Mouse (Mus musculus): ENCODE results near the gene Zc2hc1c. TPM values are rescaled to one million over a fixed set of nuclear protein-coding genes. Genes with fewer than 3 reads are reported as not detected.
A peak's percentile ranks its signal among the peaks of the same experiment; 100 is the strongest.

The Zc2hc1c gene
- total and polyA plus RNA-seq, 3 experiments = 0.08 to 0.13 TPM; not detected in 1

DNA sequence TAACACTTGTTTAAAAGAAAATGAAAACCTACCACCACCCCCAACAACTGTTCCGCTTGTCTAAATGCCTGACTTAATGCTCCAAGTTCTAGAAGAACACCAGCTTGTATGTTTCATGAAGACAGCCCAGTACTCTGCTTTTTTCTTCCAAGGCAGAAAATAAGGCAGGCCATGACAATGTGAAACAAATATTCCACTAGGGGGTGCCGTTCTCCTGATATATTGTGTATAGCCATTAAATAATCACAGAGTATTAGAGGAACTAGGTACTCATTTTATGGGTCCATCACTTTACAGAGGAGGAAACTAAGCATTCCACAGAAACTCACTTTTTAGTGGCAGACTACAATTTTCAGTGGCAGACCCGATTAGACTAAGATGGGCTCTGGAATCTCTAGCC lies 58.0 kb downstream of the Zc2hc1c start:
- in situ Hi-C loops (cut with MboI; ENCODE audit: low pct_ligation_motif_present, low pct_unique_long_range_greater_than_20kb, low sequenced_read_pairs) (loop anchor here (5.0 kb wide), 1 partner anchor 141 kb away; no protein-coding TSS in a partner anchor), dilution Hi-C loops (cut with MboI; ENCODE audit: extremely low pct_ligation_motif_present, extremely low pct_unique_long_range_greater_than_20kb, low sequenced_read_pairs) (no loop called here)
- peak; percentile 57 for TF ChIP-seq SMC3 (IDR thresholded peaks at IDR 0.05; ENCODE audit: low read depth, low read length)
- TF ChIP-seq RAD21 (IDR thresholded peaks at IDR 0.05; ENCODE audit: low read depth, low read length) = peak; percentile 71
- TF ChIP-seq ETS1 (conservative IDR thresholded peaks at IDR 0.05; ENCODE audit: low read depth, low read length) = no peak
- peak; percentile 36 to 78 for TF ChIP-seq CTCF (conservative IDR thresholded peaks at IDR 0.05 in 1 of 2, IDR thresholded peaks at IDR 0.05 in 1 of 2; ENCODE audit: low read depth in 2 of 2, low read length in 2 of 2)
- H3K9ac ChIP-seq (ENCODE audit: insufficient read depth, low read depth) = no peak overlapping the region
- peak; percentile 63 for DNase-seq (ENCODE audit: extremely low read depth)
- no peak overlapping the region for H3K4me3 ChIP-seq (replicated peaks in 1 of 3; ENCODE audit: low read depth in 2 of 3, low read length in 2 of 3, poor library complexity in 1 of 3)
- H3K4me1 ChIP-seq (ENCODE audit: control insufficient read depth in 1 of 2, insufficient read depth in 2 of 2) = peaks cover 0 to 25% of the 10 kb centered on the region in 2 experiments; a peak in 2 of 4 replicates
- H3K36me3 ChIP-seq (replicated peaks in 1 of 2; ENCODE audit: control insufficient read depth in 1 of 2, insufficient read depth in 1 of 2, low read length in 1 of 2) = peaks cover 49 to 86% of the 10 kb centered on the region in 2 experiments
- peaks cover 13% of the 10 kb centered on the region for H3K79me2 ChIP-seq (replicated peaks; ENCODE audit: control insufficient read depth, extremely low read depth, insufficient read depth, poor library complexity, severe bottlenecking)
- no peaks in the 10 kb centered on the region for H3K9me3 ChIP-seq (replicated peaks; ENCODE audit: low read length)
- H3K27me3 ChIP-seq (replicated peaks) = no peaks in the 10 kb centered on the region
- H3K27ac ChIP-seq (ENCODE audit: insufficient read depth, low read depth) = no peak overlapping the region
- H3K4me2 ChIP-seq (ENCODE audit: insufficient read depth, low read depth, poor library complexity, severe bottlenecking) = no peak overlapping the region

DNA sequence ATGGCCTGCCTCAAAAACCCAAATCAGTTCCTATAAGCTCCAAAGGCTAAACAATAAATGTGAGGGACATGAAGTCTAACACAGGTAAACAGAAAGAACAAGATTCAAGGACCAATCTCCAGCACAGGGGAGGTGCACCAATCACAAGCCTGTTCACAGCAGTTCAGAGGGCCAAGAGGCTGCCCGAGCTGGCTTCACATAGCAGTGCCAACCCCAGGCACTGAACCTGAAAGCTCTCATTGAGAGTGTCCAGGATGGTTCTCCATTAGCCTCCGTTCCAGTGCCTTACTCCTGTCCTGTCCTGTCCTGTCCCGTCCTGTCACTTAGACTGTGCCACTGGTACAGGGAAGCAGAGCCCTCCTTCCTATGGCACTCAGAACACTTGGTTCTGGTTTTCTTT lies 58.8 kb downstream of the Zc2hc1c start:
- TF ChIP-seq TCF12 (IDR thresholded peaks at IDR 0.05; ENCODE audit: low read depth, low read length) (no peak), USF2 (conservative IDR thresholded peaks at IDR 0.05; ENCODE audit: low read depth, low read length) (no peak)
- peaks cover 51 to 83% of the 10 kb centered on the region in 2 experiments for H3K36me3 ChIP-seq (replicated peaks in 1 of 2; ENCODE audit: control insufficient read depth in 1 of 2, insufficient read depth in 1 of 2, low read length in 1 of 2)
- no peak for DNase-seq (ENCODE audit: extremely low read depth)
- in situ Hi-C loops (cut with MboI; ENCODE audit: low pct_ligation_motif_present, low pct_unique_long_range_greater_than_20kb, low sequenced_read_pairs) = loop anchor here (5.0 kb wide), 1 partner anchor 140 kb away; no protein-coding TSS in a partner anchor
- dilution Hi-C loops (cut with MboI; ENCODE audit: extremely low pct_ligation_motif_present, extremely low pct_unique_long_range_greater_than_20kb, low sequenced_read_pairs) = no loop called here
- H3K79me2 ChIP-seq (replicated peaks; ENCODE audit: control insufficient read depth, extremely low read depth, insufficient read depth, poor library complexity, severe bottlenecking) = peaks cover 18% of the 10 kb centered on the region
- no peaks in the 10 kb centered on the region for H3K27me3 ChIP-seq (replicated peaks)
- no peak overlapping the region for H3K9ac ChIP-seq (ENCODE audit: insufficient read depth, low read depth)
- peaks cover 3 to 32% of the 10 kb centered on the region in 2 experiments for H3K4me1 ChIP-seq (ENCODE audit: control insufficient read depth in 1 of 2, insufficient read depth in 2 of 2)
- H3K4me3 ChIP-seq (replicated peaks in 1 of 3; ENCODE audit: low read depth in 2 of 3, low read length in 2 of 3, poor library complexity in 1 of 3) = no peak overlapping the region
- no peak overlapping the region for H3K4me2 ChIP-seq (ENCODE audit: insufficient read depth, low read depth, poor library complexity, severe bottlenecking)
- no peaks in the 10 kb centered on the region for H3K9me3 ChIP-seq (replicated peaks; ENCODE audit: low read length)
- no peak overlapping the region for H3K27ac ChIP-seq (ENCODE audit: insufficient read depth, low read depth)

DNA sequence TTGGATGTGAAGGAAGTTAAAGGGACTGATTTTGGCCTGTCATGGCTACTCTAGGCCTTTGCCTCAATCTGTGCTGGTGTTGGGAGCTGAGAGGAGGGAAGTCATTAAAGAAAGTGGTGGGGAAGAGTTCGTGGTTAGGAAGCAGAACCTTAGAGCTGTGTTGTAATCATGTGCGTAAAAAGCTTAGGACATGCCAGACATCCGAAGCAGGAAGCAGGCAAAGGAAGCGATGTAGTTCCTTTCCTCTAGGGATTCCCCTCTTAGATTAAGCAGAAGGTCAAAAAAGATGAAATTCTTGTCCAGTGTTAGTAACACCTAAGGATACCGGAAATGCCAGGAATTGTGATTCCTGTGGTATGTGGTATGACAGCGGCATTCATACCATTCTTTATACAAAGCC lies 59.9 kb downstream of the Zc2hc1c start:
- Histone ChIP-seq H3K79me2 (replicated peaks; ENCODE audit: control insufficient read depth, extremely low read depth, insufficient read depth, poor library complexity, severe bottlenecking) (peaks cover 23% of the 10 kb centered on the region), H3K4me2 (ENCODE audit: insufficient read depth, low read depth, poor library complexity, severe bottlenecking) (no peak overlapping the region), H3K27me3 (replicated peaks) (no peaks in the 10 kb centered on the region), H3K36me3 (replicated peaks in 1 of 2; ENCODE audit: control insufficient read depth in 1 of 2, insufficient read depth in 1 of 2, low read length in 1 of 2) (peaks cover 49 to 90% of the 10 kb centered on the region in 2 experiments), H3K4me3 (replicated peaks in 1 of 3; ENCODE audit: low read depth in 2 of 3, low read length in 2 of 3, poor library complexity in 1 of 3) (no peak overlapping the region), H3K9ac (ENCODE audit: insufficient read depth, low read depth) (no peak overlapping the region), H3K4me1 (ENCODE audit: control insufficient read depth in 1 of 2, insufficient read depth in 2 of 2) (peaks cover 3 to 36% of the 10 kb centered on the region in 2 experiments), H3K9me3 (replicated peaks; ENCODE audit: low read length) (no peaks in the 10 kb centered on the region), H3K27ac (ENCODE audit: insufficient read depth, low read depth) (no peak overlapping the region)
- TF ChIP-seq USF1 (IDR thresholded peaks at IDR 0.05; ENCODE audit: low read depth, low read length) (no peak), POLR2AphosphoS2 (IDR thresholded peaks at IDR 0.05; ENCODE audit: low read depth, low read length) (no peak), E2F4 (IDR thresholded peaks at IDR 0.05; ENCODE audit: insufficient replicate concordance, low read depth, low read length) (no peak), MAZ (IDR thresholded peaks at IDR 0.05; ENCODE audit: low read depth, low read length) (no peak), NRF1 (IDR thresholded peaks at IDR 0.05; ENCODE audit: low read depth, low read length) (no peak)
- DNase-seq (ENCODE audit: extremely low read depth) = no peak
- dilution Hi-C loops (cut with MboI; ENCODE audit: extremely low pct_ligation_motif_present, extremely low pct_unique_long_range_greater_than_20kb, low sequenced_read_pairs) (no loop called here), in situ Hi-C loops (cut with MboI; ENCODE audit: low pct_ligation_motif_present, low pct_unique_long_range_greater_than_20kb, low sequenced_read_pairs) (loop anchor here (5.0 kb wide), 1 partner anchor 139 kb away; no protein-coding TSS in a partner anchor)

Other genes starting within 250 kb of the Zc2hc1c start
- gene Prox2, start 177.8 kb upstream of the Zc2hc1c start, total RNA-seq (2012; rRNA removed) = 11.6 and 13.3 TPM in 2 replicates
- 2.4 TPM in 2 replicates for gene Prox2, start 177.8 kb upstream of the Zc2hc1c start, total RNA-seq (2014; rRNA removed)
- gene Prox2, start 177.8 kb upstream of the Zc2hc1c start, polyA plus RNA-seq (2012; ENCODE audit: insufficient read length, low read depth) = 4.5 and 5.2 TPM in 2 replicates
- 116 and 122 TPM in 2 replicates for gene Dlst, start 177.8 kb upstream of the Zc2hc1c start, total RNA-seq (2012; rRNA removed)
- 144 TPM in 2 replicates for gene Dlst, start 177.8 kb upstream of the Zc2hc1c start, total RNA-seq (2014; rRNA removed)
- 165 and 208 TPM in 2 replicates for gene Dlst, start 177.8 kb upstream of the Zc2hc1c start, polyA plus RNA-seq (2012; ENCODE audit: insufficient read length, low read depth)
- gene Rps6kl1, start 137.3 kb upstream of the Zc2hc1c start, total RNA-seq (2012; rRNA removed) = 0.21 and 0.97 TPM in 2 replicates
- 0.36 and 0.43 TPM in 2 replicates for gene Rps6kl1, start 137.3 kb upstream of the Zc2hc1c start, total RNA-seq (2014; rRNA removed)
- 0.59 and 0.86 TPM in 2 replicates for gene Rps6kl1, start 137.3 kb upstream of the Zc2hc1c start, polyA plus RNA-seq (2012; ENCODE audit: insufficient read length, low read depth)
- gene Pgf, start 110.8 kb upstream of the Zc2hc1c start, total RNA-seq (2012; rRNA removed) = 0.34 and 0.50 TPM in 2 replicates
- gene Pgf, start 110.8 kb upstream of the Zc2hc1c start, total RNA-seq (2014; rRNA removed) = 0.64 and 0.76 TPM in 2 replicates
- gene Pgf, start 110.8 kb upstream of the Zc2hc1c start, polyA plus RNA-seq (2012; ENCODE audit: insufficient read length, low read depth) = 0.73 and 1.7 TPM in 2 replicates
- 123 and 138 TPM in 2 replicates for gene Eif2b2, start 69.1 kb upstream of the Zc2hc1c start, total RNA-seq (2012; rRNA removed)
- 83.6 and 94.9 TPM in 2 replicates for gene Eif2b2, start 69.1 kb upstream of the Zc2hc1c start, total RNA-seq (2014; rRNA removed)
- 143 and 180 TPM in 2 replicates for gene Eif2b2, start 69.1 kb upstream of the Zc2hc1c start, polyA plus RNA-seq (2012; ENCODE audit: insufficient read length, low read depth)
- gene Mlh3, start 18.0 kb upstream of the Zc2hc1c start, total RNA-seq (2012; rRNA removed) = 6.1 and 7.8 TPM in 2 replicates
- gene Mlh3, start 18.0 kb upstream of the Zc2hc1c start, total RNA-seq (2014; rRNA removed) = 8.2 and 9.8 TPM in 2 replicates
- 6.7 and 8.3 TPM in 2 replicates for gene Mlh3, start 18.0 kb upstream of the Zc2hc1c start, polyA plus RNA-seq (2012; ENCODE audit: insufficient read length, low read depth)
- gene Acyp1, start 153 bp upstream of the Zc2hc1c start, total RNA-seq (2012; rRNA removed) = 22.7 and 27.5 TPM in 2 replicates
- gene Acyp1, start 153 bp upstream of the Zc2hc1c start, total RNA-seq (2014; rRNA removed) = 34.0 and 37.2 TPM in 2 replicates
- 10.7 and 15.3 TPM in 2 replicates for gene Acyp1, start 153 bp upstream of the Zc2hc1c start, polyA plus RNA-seq (2012; ENCODE audit: insufficient read length, low read depth)
- gene Nek9, start 50.8 kb downstream of the Zc2hc1c start, total RNA-seq (2012; rRNA removed) = 23.5 and 27.4 TPM in 2 replicates
- gene Nek9, start 50.8 kb downstream of the Zc2hc1c start, total RNA-seq (2014; rRNA removed) = 12.7 and 15.6 TPM in 2 replicates
- gene Nek9, start 50.8 kb downstream of the Zc2hc1c start, polyA plus RNA-seq (2012; ENCODE audit: insufficient read length, low read depth) = 30.9 and 32.0 TPM in 2 replicates
- 70.2 and 73.8 TPM in 2 replicates for gene Tmed10, start 86.3 kb downstream of the Zc2hc1c start, total RNA-seq (2012; rRNA removed)
- gene Tmed10, start 86.3 kb downstream of the Zc2hc1c start, total RNA-seq (2014; rRNA removed) = 59.8 and 60.0 TPM in 2 replicates
- 211 and 216 TPM in 2 replicates for gene Tmed10, start 86.3 kb downstream of the Zc2hc1c start, polyA plus RNA-seq (2012; ENCODE audit: insufficient read length, low read depth)
- gene Fos, start 185.3 kb downstream of the Zc2hc1c start, total RNA-seq (2012; rRNA removed) = 0.17 and 0.21 TPM in 2 replicates
- gene Fos, start 185.3 kb downstream of the Zc2hc1c start, total RNA-seq (2014; rRNA removed) = 0.20 and 0.76 TPM in 2 replicates
- gene Fos, start 185.3 kb downstream of the Zc2hc1c start, polyA plus RNA-seq (2012; ENCODE audit: insufficient read length, low read depth) = 0.11 and 0.26 TPM in 2 replicates